Mouse (Mus musculus) liver, postnatal 0 days (tissue): ENCODE data around the gene Cpsf4l. TPM values are rescaled to one million over a fixed set of nuclear protein-coding genes. Genes with fewer than 3 reads are reported as not detected.

ENCODE experiments used
- ATAC-seq: fragments of 200-750 bp; cut with Nextera tagmentation; 2 replicates; pipeline ENCODE4 v1.8.0; 2017; ENCODE audit warnings: mild to moderate bottlenecking, moderate library complexity
- DNase-seq: peaks from one replicate; pipeline ENCODE4 v3.0.0-alpha.2; 2016
- H3K27ac ChIP-seq: fragments of 300-500 bp; sonication (generic); 2 replicates; pipeline ENCODE4 v1.5.1; 2014; ENCODE audit warnings: antibody characterized with exemption, moderate library complexity, mild to moderate bottlenecking, low read depth
- H3K27me3 ChIP-seq: fragments of 300-500 bp; sonication (generic); 2 replicates; pipeline ENCODE4 v1.6.1; 2014; ENCODE audit warnings: low read length, control low read depth, mixed read lengths; ENCODE audit not compliant: insufficient read depth
- H3K36me3 ChIP-seq: fragments of 300-500 bp; sonication (generic); replicated peaks from 2 replicates; pipeline ENCODE4 v1.6.1; 2014; ENCODE audit warnings: mild to moderate bottlenecking, control low read depth, low read length, moderate library complexity, mixed read lengths; ENCODE audit not compliant: insufficient read depth
- H3K4me1 ChIP-seq: fragments of 300-500 bp; sonication (generic); 2 replicates; pipeline ENCODE4 v1.6.1; 2014; ENCODE audit warnings: antibody characterized with exemption, mild to moderate bottlenecking, control low read depth; ENCODE audit not compliant: insufficient read depth
- H3K4me2 ChIP-seq: fragments of 300-500 bp; sonication (generic); 2 replicates; pipeline ENCODE4 v1.6.1; 2014; ENCODE audit warnings: low read depth, mild to moderate bottlenecking, low read length, moderate library complexity, mixed read lengths
- H3K4me3 ChIP-seq: fragments of 300-500 bp; sonication (generic); 2 replicates; pipeline ENCODE4 v1.5.1; 2014; ENCODE audit warnings: low read depth, low read length
- H3K9ac ChIP-seq: fragments of 300-500 bp; sonication (generic); replicated peaks from 2 replicates; pipeline ENCODE4 v1.6.1; 2014; ENCODE audit warnings: mild to moderate bottlenecking, moderate library complexity
- H3K9me3 ChIP-seq: fragments of 300-500 bp; sonication (generic); 2 replicates; pipeline ENCODE4 v1.6.1; 2016; ENCODE audit warnings: mild to moderate bottlenecking, control low read depth, low read length, mixed read lengths
- CTCF ChIP-seq: sonication (generic); IDR thresholded peaks from 2 replicates; pipeline ENCODE4 v1.5.1; 2016; ENCODE audit warnings: antibody characterized with exemption, low read depth
- EP300 ChIP-seq: IDR thresholded peaks from 2 replicates; pipeline ENCODE4 v1.6.1; 2016; ENCODE audit warnings: antibody characterized with exemption, low read depth, mild to moderate bottlenecking
- WGBS: fragments of 180-500 bp; shearing (Covaris S2); extraction: QIAGEN DNeasy Blood & Tissue Kit; methylation state at CpG from one replicate; pipeline ENCODE4 v1.1.7; 2014; ENCODE audit not compliant: insufficient replicate concordance; 5-methylcytosine and 5-hydroxymethylcytosine counted together
- polyA plus RNA-seq: library from polyadenylated mRNA; unstranded; fragments of >200 nt; fragmentation: Nextera tagmentation; extraction: Ambion mirVana; gene quantifications from 2 replicates; pipeline ENCODE4 v1.2.1, GENCODE M21; 2015

The Cpsf4l gene
- polyA plus RNA-seq, 1 experiment from 2014 or later = 0.46 TPM

GRCm38 (mm10) chr11:113737912-113738311 is 28.1 kb upstream of the Cpsf4l start:
- Histone ChIP-seq H3K27me3 (no peaks in the 10 kb centered on the region), H3K4me1 (peaks cover 46% of the 10 kb centered on the region), H3K4me2 (no peak overlapping the region), H3K27ac (no peak overlapping the region), H3K36me3 (peaks cover 8% of the 10 kb centered on the region), H3K4me3 (no peak overlapping the region), H3K9me3 (peaks cover 2% of the 10 kb centered on the region), H3K9ac (0 out of 2 replicates have a peak overlapping the region, but pooled peaks have one; percentile 11)
- ATAC-seq = no peak
- 40% methylated on average over 8 of the region's 8 CpGs for WGBS
- DNase-seq = no peak
- TF ChIP-seq CTCF (no peak), EP300 (no peak)

GRCm38 (mm10) chr11:113737553-113737854 is 27.7 kb upstream of the Cpsf4l start:
- H3K9ac ChIP-seq = 0 out of 2 replicates have a peak overlapping the region, but pooled peaks have one; percentile 11
- H3K4me1 ChIP-seq = peaks cover 50% of the 10 kb centered on the region
- no peak overlapping the region for H3K4me3 ChIP-seq
- no peak for TF ChIP-seq CTCF
- TF ChIP-seq EP300 = no peak
- no peak for ATAC-seq
- no peak overlapping the region for H3K4me2 ChIP-seq
- DNase-seq = no peak
- no peak overlapping the region for H3K27ac ChIP-seq
- 70% methylated on average over 3 of the region's 3 CpGs for WGBS
- no peaks in the 10 kb centered on the region for H3K27me3 ChIP-seq
- H3K9me3 ChIP-seq = no peaks in the 10 kb centered on the region
- H3K36me3 ChIP-seq = peaks cover 8% of the 10 kb centered on the region

- TF ChIP-seq EP300 (no peak), CTCF (no peak)
- H3K27ac ChIP-seq = no peak overlapping the region
- no peaks in the 10 kb centered on the region for H3K27me3 ChIP-seq
- DNase-seq = no peak
- no peak overlapping the region for H3K4me3 ChIP-seq
- peaks cover 54% of the 10 kb centered on the region for H3K4me1 ChIP-seq
- H3K9me3 ChIP-seq = no peaks in the 10 kb centered on the region
- no peak overlapping the region for H3K4me2 ChIP-seq
- no peak overlapping the region for H3K9ac ChIP-seq
- H3K36me3 ChIP-seq = peaks cover 8% of the 10 kb centered on the region; the same call in 1 of the 2 replicates
- 83% methylated on average over 11 of the region's 11 CpGs for WGBS
- no peak for ATAC-seq
These were observed 27.2 kb upstream of the Cpsf4l start for GRCm38 (mm10) chr11:113736848-113737552.

- Histone ChIP-seq H3K27ac (0 out of 2 replicates have a peak overlapping the region, but pooled peaks have one; percentile 25), H3K27me3 (no peaks in the 10 kb centered on the region), H3K9me3 (no peaks in the 10 kb centered on the region), H3K4me3 (no peak overlapping the region), H3K9ac (no peak overlapping the region), H3K4me2 (no peak overlapping the region), H3K4me1 (peaks cover 60% of the 10 kb centered on the region), H3K36me3 (peaks cover 2% of the 10 kb centered on the region; the same call in 1 of the 2 replicates)
- TF ChIP-seq EP300 (no peak), CTCF (no peak)
- 72% methylated on average over 6 of the region's 6 CpGs for WGBS
- ATAC-seq (peak; percentile 33), DNase-seq (no peak)
These were observed 25.3 kb upstream of the Cpsf4l start for GRCm38 (mm10) chr11:113735151-113735550.

GRCm38 (mm10) chr11:113733631-113734364 is 24.0 kb upstream of the Cpsf4l start:
- peaks cover 12% of the 10 kb centered on the region for H3K36me3 ChIP-seq
- ATAC-seq (peak; percentile 85), DNase-seq (peak; percentile 58)
- no peaks in the 10 kb centered on the region for H3K27me3 ChIP-seq
- peaks cover 61% of the 10 kb centered on the region for H3K4me1 ChIP-seq
- peak overlapping the region; percentile 81 for H3K27ac ChIP-seq
- no peak overlapping the region for H3K4me3 ChIP-seq
- peak overlapping the region; percentile 40 for H3K4me2 ChIP-seq
- TF ChIP-seq CTCF = no peak
- TF ChIP-seq EP300 = no peak
- 35% methylated on average over 6 of the region's 6 CpGs for WGBS
- H3K9ac ChIP-seq = peak overlapping the region; percentile 38
- H3K9me3 ChIP-seq = no peaks in the 10 kb centered on the region

- no peaks in the 10 kb centered on the region for H3K27me3 ChIP-seq
- ATAC-seq (no peak), DNase-seq (no peak)
- H3K9me3 ChIP-seq = no peaks in the 10 kb centered on the region
- 96% methylated on average over 10 of the region's 10 CpGs for WGBS
- H3K4me3 ChIP-seq = no peak overlapping the region
- H3K9ac ChIP-seq = no peak overlapping the region
- H3K4me1 ChIP-seq = peaks cover 50% of the 10 kb centered on the region
- no peak overlapping the region for H3K4me2 ChIP-seq
- TF ChIP-seq EP300 = no peak
- TF ChIP-seq CTCF = peak; percentile 40
- H3K27ac ChIP-seq = no peak overlapping the region
- peaks cover 27% of the 10 kb centered on the region for H3K36me3 ChIP-seq
These were observed 22.3 kb upstream of the Cpsf4l start for GRCm38 (mm10) chr11:113731945-113732612.
